Mouse (Mus musculus) myocyte (in vitro differentiated cells): Measurements from ENCODE around the gene Ltbp1.

Experiments used
- CEBPB ChIP-seq: IDR thresholded peaks from 2 replicates; pipeline ENCODE4 v1.6.1; 2011; ENCODE audit warnings: mild to moderate bottlenecking, moderate library complexity; ENCODE audit not compliant: poor library complexity, insufficient read depth, severe bottlenecking
- E2F4 ChIP-seq: IDR thresholded peaks from one replicate; pipeline ENCODE4 v1.6.1; 2011; ENCODE audit warnings: mild to moderate bottlenecking, control low read depth, moderate library complexity; ENCODE audit not compliant: insufficient read depth
- MAX ChIP-seq: IDR thresholded peaks from one replicate; pipeline ENCODE4 v1.6.1; 2011; ENCODE audit warnings: low read depth, mild to moderate bottlenecking, control low read depth
- MYOD1 ChIP-seq, 3 experiments: IDR thresholded peaks; one replicate each; pipeline ENCODE4 v1.6.1; 2011; ENCODE audit warnings: control low read depth in 2 of 3, low read depth in 2 of 3, mild to moderate bottlenecking in 2 of 3, moderate library complexity in 1 of 3; ENCODE audit not compliant: insufficient read length in 2 of 3, control insufficient read depth in 1 of 3
- MYOG ChIP-seq, 3 experiments: IDR thresholded peaks; one replicate each; pipeline ENCODE4 v1.6.1; 2011; ENCODE audit warnings: control low read depth in 2 of 3, low read depth in 2 of 3, mild to moderate bottlenecking in 2 of 3; ENCODE audit not compliant: insufficient read length in 2 of 3, control insufficient read depth in 1 of 3, insufficient read depth in 1 of 3
- POLR2A ChIP-seq: IDR thresholded peaks from one replicate; pipeline ENCODE4 v1.6.1; 2011; ENCODE audit warnings: low read depth, mild to moderate bottlenecking, control low read depth, moderate library complexity; ENCODE audit not compliant: insufficient read length
- POLR2AphosphoS2 ChIP-seq: IDR thresholded peaks from one replicate; pipeline ENCODE4 v1.6.1; 2011; ENCODE audit warnings: low read depth, control low read depth; ENCODE audit not compliant: insufficient read length
- REST ChIP-seq: IDR thresholded peaks from one replicate; pipeline ENCODE4 v1.6.1; 2011; ENCODE audit warnings: mild to moderate bottlenecking, control low read depth, moderate library complexity; ENCODE audit not compliant: insufficient read depth, insufficient read length
- TCF12 ChIP-seq: IDR thresholded peaks from one replicate; pipeline ENCODE4 v1.6.1; 2011; ENCODE audit warnings: mild to moderate bottlenecking, control low read depth; ENCODE audit not compliant: poor library complexity, insufficient read depth, severe bottlenecking
- TCF3 ChIP-seq: IDR thresholded peaks from one replicate; pipeline ENCODE4 v1.6.1; 2011; ENCODE audit warnings: low read depth, control low read depth; ENCODE audit not compliant: insufficient read length
- USF1 ChIP-seq: IDR thresholded peaks from one replicate; pipeline ENCODE4 v1.6.1; 2011; ENCODE audit warnings: low read depth, mild to moderate bottlenecking, control low read depth, moderate library complexity

DNA sequence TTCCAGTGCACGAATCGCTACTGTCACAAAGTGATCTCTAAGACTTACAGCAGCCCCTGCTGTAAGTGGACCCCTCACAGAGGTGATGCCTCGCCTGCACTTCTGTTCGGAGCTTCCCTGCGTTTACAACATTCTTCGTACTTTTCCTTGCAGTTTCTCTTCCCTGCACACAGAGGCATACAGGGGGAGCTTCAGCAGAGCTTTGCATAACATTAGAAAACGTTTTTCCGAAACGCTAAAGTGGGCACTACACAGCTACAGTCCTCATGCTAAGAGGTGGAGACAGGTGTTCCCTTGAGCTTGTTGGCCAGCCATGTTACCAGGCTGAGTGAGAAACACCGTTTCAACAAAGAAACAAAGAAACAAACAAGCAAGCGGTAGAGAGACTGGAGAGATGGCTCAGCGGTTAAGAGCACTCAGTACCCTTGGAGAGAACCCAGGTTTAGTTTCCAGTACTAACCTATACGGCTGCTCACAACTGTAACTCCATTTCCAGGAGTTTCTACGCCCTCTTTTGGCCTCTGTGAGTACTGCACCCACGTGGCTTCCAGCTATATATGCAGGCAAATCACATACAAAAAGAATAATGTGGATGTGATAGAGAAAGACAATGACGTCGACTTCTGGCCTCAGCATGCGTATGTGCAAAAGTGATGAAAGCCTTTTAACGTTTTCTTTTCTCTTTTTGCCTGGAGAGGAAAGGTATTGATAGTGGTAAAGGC, 69.8 kb downstream of the Ltbp1 start:
- TF ChIP-seq USF1 (no peak), MAX (no peak), MYOG (IDR thresholded peaks at IDR 0.05; ENCODE audit: control insufficient read depth in 1 of 3, insufficient read depth in 1 of 3, insufficient read length in 2 of 3, low read depth in 2 of 3) (no peak), POLR2AphosphoS2 (no peak), E2F4 (no peak), POLR2A (no peak), REST (no peak), TCF12 (no peak), CEBPB (no peak), TCF3 (no peak), MYOD1 (IDR thresholded peaks at IDR 0.05; ENCODE audit: control insufficient read depth in 1 of 3, insufficient read length in 2 of 3, low read depth in 2 of 3) (no peak)
